Mouse (Mus musculus): ENCODE results near the gene B3gnt6.
A peak's percentile ranks its signal among the peaks of the same experiment; 100 is the strongest.
"Not testable (repeated sequence)": the region's sequence is repeated elsewhere in the genome, so short reads cannot be mapped to it uniquely, and the experiment has no call there.

Gene B3gnt6

GRCm38 (mm10) chr7:98199381-98199780, at the start of gene B3gnt6:
B3gnt6 (minus strand) TSS chr7:98199481.
- no peak for DNase-seq (ENCODE audit: low spot score in 2 of 2)

DNA sequence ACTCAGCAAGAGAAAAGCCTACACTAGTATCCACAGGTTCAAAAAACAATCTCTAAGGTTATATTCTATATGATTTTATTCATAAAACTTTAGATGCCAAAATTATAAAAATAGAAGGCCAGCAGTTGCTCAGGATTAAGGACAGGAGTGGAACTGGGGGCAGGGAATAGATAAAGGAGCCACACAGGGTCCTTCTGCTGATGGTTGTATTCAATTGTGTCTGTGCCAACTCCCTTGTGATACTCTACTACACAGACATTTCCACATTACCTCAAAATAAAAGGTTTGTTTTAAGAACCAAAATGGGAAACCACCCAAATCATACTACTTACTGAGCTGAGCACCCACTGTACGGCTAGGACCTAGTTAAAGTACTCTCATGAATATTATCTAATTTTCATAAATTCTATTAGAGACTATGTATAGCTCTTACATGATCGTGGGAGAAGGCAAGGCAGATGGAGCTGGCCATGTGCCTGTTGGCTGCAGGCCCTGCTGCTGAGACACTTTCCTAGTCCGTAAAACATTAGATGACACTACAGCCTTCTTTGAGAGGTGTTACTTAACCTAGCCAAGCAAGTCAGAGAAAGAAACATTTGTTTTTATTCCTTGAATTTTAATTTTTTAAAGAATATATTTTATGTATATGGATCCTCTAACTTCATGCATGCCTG, 37.5 kb upstream of the B3gnt6 start:
- no peak for DNase-seq (ENCODE audit: low spot score in 2 of 2)

- DNase-seq (ENCODE audit: low spot score in 2 of 2) = no peak
Measured at GRCm38 (mm10) chr7:98223796-98224195, 24.5 kb upstream of the B3gnt6 start.

DNA sequence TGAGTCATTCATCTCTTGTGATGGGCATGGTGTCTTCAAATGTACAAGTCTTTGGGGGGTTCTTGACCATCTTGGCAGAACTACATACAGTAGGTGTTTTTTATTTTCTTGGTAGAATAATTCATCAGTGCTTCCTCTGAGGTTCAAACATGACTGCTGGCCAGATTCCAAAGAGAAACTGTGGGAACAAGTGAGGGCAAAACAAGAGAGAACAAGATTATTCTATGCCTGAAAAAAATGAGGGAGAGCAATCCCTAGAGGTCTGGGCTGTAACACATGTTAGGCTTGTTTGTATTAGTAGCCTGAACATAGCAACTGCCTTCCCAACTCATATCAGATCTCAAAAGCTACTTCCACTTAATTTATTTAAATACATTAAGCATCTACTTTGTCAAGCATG, 17.4 kb upstream of the B3gnt6 start:
- DNase-seq (ENCODE audit: low spot score in 2 of 2) = no peak

DNA sequence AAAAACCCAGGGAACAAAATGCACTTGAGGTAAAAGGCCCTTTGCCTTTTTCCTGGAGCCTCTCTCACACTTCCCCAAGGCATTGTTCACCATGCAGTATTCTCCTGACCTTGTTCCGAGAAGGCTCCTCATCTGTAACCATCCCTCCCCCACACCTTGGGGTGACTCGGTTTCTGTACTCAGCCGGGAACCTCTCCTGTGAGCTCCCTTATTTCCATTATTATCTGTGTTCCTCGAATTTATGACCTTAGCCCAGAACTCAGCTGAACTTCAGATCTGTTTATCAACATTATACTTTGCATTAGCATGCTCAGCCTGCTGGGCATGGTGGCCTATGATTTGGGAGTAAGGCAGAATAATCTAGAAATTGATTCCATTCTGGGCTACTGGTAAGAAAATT, 3.7 kb upstream of the B3gnt6 start:
- DNase-seq (ENCODE audit: low spot score in 2 of 2) = no peak

GRCm38 (mm10) chr7:98201493-98202028, 2.3 kb upstream of the B3gnt6 start:
- no peak for DNase-seq (ENCODE audit: low spot score in 2 of 2)

DNA sequence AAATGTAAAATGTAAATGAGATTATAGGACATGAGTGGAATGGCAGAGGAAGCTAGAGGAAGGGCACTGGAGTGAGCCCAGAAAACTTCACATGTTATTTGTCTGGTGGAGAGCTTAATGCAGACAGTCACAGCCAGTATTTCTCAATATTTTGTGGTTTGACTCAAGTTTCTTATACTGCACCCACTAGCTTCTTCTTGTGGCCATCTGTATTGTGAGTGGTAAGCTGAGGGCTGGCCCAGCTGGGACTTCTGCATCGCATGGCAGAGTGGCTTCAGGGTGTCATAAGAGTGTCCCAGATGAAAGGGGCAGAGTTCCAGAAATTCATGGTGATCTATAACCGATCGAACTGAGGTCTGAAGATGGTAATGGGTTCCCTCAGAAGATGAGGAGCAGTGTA, 1.1 kb upstream of the B3gnt6 start:
- DNase-seq (ENCODE audit: low spot score in 2 of 2) = no peak

DNA sequence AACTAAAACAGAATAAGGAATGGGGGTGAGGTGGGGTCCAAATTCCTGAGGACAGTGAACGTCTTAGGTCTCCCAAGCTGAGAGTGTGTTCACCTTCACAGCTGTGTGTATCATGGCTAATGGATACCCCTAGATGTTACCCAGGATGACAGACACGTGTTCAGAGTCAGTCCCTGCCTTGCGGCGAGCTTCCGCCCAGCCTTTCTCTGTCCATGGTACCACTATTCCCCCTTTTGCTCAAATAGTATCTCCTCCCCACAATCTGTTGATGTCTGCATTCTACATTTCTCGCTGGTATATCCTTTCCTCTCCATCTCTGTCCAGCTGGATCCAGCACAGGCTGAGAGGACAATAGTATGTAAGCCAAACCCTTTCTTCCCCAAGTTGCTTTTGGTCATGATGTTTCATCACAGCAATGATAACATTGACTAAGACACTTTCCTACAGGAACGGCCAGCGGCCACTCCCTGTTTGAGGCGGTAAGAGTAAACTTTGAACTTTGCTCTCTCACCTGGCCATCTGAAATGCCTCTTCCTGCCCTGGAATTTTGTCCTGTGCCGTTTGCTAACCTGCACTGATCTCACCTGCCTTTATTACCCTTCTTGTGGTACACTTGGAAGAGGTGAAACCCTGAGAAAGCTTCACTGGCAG, 4.0 kb downstream of the B3gnt6 start:
- no peak for DNase-seq (ENCODE audit: low spot score in 2 of 2)

GRCm38 (mm10) chr7:98194026-98194792, 5.1 kb downstream of the B3gnt6 start:
- DNase-seq (ENCODE audit: low spot score in 2 of 2) = no peak

DNA sequence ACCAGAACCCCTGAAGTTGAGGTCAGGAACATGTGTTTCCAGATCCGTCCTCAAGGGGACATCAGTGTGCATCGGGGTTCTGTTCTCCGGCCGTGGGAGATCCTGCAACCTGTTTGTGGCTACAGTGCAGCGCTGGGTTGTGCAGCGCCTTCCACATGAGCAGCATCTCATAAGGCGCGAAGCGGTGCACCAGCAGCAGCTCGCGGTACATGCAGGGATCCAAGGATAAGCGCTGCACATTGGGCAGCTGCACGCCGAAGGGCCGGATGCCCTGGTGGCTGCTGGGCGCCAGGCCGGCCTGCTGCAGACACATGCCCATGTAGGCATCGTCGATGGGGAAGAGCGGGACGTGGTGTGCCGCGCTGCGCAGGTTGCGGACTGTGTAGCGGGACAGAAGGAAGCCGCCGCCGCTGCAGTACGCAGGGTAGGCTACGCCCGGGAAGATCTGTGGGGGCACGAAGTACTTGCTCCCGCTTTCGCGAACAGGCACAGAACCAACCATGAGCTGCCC, 5.7 kb downstream of the B3gnt6 start:
- DNase-seq (ENCODE audit: low spot score in 2 of 2) = no peak

GRCm38 (mm10) chr7:98191571-98192250, 7.6 kb downstream of the B3gnt6 start:
- no peak for DNase-seq (ENCODE audit: low spot score in 2 of 2)

DNA sequence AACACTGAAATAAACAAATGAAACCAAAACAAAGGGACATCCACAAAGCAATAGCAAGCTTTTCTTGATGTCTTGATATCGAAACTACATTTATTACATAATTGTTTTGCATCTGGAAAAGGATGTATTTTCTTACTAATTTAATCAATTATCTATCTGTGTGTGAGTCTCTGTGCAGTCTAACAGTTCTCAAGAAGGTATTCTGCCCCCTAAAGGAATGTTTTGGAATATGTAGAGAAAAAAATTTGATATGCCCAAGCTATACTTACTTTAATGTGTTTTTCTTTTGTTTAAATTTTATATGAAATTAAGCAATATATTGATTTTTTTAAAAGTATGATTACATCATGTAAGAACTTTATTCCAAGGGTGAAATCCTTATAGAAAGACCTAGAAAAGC, 8.7 kb downstream of the B3gnt6 start:
- DNase-seq (ENCODE audit: low spot score in 2 of 2) = no peak

DNA sequence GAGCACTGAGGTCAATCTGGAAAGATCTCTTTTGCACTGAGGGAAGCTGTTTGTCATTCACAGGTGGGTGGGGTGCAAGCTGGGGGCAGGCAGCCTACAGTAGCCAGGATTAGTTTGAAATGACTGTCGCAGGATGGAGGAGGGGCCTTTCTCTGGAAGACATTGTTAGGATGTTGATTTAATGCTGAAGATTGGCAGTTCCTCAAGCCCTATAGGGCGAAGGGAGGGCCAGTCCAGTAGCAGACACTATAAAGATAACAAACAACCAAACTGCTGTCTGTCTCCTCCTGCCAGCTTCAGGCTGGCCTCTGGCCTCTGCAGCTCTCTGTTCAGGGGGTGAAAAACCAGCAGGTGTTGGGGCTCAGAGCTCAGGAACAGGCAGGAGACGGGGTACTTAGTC, 9.5 kb downstream of the B3gnt6 start:
- no peak for DNase-seq (ENCODE audit: low spot score in 2 of 2)

GRCm38 (mm10) chr7:98188680-98189079, 10.6 kb downstream of the B3gnt6 start:
- no peak for DNase-seq (ENCODE audit: low spot score in 2 of 2)

DNA sequence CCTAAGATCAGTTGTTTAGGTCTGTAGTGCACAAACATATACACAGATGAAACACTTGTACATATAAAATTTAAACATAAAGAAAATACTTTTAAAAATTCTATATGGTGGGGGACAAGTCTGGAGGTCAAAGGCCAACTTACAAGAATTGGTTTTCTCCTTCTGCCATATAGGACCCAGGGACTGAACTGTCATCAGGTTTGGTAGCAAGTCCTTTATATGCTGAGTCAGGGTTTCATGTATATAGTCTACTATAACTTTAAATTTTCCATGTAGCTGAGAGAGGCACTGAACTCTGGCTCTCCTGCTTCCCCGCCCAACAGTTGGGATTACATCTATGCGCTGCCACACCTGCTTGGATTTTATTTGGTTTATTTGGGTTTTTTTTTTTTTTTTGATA, 11.0 kb downstream of the B3gnt6 start:
- DNase-seq (ENCODE audit: low spot score in 2 of 2) = no peak

GRCm38 (mm10) chr7:98187332-98187731, 11.9 kb downstream of the B3gnt6 start:
- not testable (repeated sequence) for DNase-seq (ENCODE audit: low spot score in 2 of 2)

DNA sequence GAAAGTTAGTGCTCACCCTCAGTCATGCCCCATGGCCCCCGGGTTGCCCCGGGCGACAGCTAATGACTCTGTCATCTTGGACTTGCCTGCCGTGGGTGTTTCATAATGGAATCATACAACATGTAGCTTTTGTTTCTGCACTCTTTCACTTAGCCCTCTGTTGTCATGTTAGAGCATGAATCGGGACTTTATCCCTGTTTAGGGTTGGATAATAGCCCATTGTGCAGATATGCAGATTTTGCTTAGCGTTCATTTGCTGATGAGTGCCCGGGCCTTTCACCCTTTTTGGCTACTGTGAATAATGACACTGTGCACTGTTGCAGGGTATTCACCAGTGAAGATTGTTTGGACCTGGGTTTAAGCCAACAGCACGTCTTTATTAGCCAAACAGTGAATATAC, 12.6 kb downstream of the B3gnt6 start:
- DNase-seq (ENCODE audit: low spot score in 2 of 2) = no peak

DNA sequence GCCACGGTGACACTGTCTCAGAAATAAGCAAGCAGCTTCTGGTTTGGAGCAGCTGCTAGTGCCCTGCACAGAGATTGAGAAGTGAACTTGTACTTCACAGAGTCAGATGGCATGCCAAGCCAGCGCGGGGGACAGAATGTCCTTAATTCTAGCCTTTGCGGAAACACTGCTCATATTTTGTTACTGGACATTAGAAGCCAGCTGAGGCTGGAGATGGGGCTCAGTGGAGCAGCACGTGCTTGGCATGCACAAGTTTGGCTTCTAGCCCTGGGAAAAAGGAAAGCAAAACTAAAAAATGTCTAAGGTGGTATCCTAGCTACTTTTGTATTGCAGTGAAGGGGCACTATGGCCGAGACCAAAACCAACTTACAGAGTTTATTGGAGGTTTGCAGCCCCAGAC, 14.0 kb downstream of the B3gnt6 start:
- no peak for DNase-seq (ENCODE audit: low spot score in 2 of 2)

DNA sequence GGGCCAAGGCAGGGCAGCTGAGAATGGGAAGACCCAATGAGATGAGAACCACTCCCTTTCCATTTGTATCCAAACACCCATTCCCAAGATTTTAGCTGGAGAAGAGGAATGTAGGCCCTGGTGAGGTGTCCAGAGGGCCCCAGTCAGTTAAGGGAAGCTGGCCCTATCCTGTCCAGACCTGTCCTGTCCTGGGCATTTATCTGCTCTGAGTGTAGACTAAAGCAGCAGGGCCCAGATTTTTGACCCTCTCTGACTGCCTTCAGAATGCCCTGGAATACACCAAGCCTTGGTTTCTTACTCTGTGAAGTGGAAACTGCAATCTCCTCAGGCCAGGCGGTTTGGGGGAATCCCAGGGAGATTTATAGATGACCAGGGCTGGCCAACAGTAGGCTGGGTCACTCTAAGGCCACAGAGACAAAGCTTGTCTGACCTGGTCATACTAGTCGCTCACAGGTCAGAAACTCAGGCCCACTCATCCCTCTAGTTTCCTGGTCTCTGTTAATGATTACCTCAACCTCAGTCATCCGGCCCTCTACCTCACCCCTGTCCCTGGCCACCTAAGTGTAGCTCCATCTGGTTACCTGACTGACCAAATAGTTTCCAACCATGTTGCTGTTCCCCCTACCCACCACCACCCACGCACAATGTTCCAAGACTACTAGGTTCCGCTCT, 20.6 kb downstream of the B3gnt6 start:
- DNase-seq (ENCODE audit: low spot score in 2 of 2) = no peak

DNA sequence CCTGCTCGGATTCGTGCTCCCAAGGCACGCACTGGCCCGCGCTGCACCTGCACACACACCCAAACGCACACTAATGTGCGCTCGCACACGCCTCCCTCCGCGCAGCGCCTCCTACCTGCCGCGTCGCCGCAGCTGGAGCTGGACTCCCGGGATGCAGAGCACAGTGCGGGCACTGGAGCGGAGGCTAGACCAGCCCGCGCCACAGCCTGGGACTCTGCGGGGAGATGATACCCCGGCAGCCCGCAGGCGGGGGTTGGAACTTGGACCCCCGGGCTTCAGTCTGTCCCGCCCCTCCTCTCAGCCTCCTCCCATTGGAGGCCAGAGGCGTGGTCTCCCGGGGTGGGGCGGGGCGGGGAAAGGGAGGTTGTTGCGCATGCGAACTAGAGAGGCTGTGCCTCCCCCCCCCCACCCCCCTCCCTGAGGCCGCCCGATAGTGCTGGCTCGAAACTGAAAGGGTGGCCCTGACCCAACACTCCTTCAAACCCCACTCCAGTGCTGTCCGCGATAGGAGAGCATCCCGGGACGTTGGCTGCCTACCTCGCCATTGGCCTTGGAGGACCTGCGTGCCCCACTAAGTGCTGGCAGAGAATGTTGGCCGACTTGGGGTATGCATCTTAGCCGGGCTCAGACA, 21.2 kb downstream of the B3gnt6 start, which contains the start of gene Capn5:
Gene Capn5 (minus strand): TSS at position 346 of the 631 bp plus-strand sequence.
- DNase-seq (ENCODE audit: low spot score in 2 of 2) = peak; percentile 75 to 84

DNA sequence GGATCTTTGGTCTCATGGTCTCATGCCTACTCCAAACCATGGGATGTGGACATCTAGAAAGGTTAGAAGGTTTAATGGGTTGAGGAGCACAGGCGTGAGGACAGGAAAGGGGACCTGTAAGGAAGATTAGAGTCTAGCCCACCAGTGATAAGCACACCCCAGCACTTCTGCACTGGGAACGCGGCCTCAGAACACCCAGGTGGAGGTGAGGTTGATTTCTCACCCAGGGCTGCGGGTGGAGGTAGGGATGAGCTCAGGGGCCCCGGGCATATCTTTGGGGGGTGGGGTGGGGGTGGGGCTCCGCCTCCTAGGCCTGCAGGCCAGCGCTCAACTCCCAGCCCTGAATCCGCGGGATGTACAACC, 21.7 kb downstream of the B3gnt6 start:
- DNase-seq (ENCODE audit: low spot score in 2 of 2) = no peak

Data from spleen, postnatal 4 days (tissue).